Mouse (Mus musculus) midbrain, postnatal 0 days (tissue): Measurements from ENCODE around the gene Ntrk3. TPM values are rescaled to one million over a fixed set of nuclear protein-coding genes. Genes with fewer than 3 reads are reported as not detected.

Experiments
- ATAC-seq: fragments of 200-750 bp; cut with Nextera tagmentation; 2 replicates; pipeline ENCODE4 v1.8.0; 2017; ENCODE audit warnings: moderate number of reproducible peaks, mild to moderate bottlenecking, moderate TSS enrichment, moderate library complexity; ENCODE audit not compliant: low FRiP score
- DNase-seq: peaks from one replicate; pipeline ENCODE4 v3.0.0-alpha.2; 2015; ENCODE audit warnings: low spot score
- H3K27ac ChIP-seq: fragments of 300-500 bp; sonication (generic); 2 replicates; pipeline ENCODE4 v1.5.1; 2014; ENCODE audit warnings: low read depth, mild to moderate bottlenecking, low read length, mixed read lengths
- H3K27me3 ChIP-seq: fragments of 300-500 bp; sonication (generic); 2 replicates; pipeline ENCODE4 v1.6.1; 2014; ENCODE audit warnings: low read length, control low read depth, mixed read lengths; ENCODE audit not compliant: insufficient read depth
- H3K36me3 ChIP-seq: fragments of 300-500 bp; sonication (generic); 2 replicates; pipeline ENCODE4 v1.6.1; 2014; ENCODE audit warnings: low read length, control low read depth, mixed read lengths; ENCODE audit not compliant: insufficient read depth
- H3K4me1 ChIP-seq: fragments of 300-500 bp; sonication (generic); 2 replicates; pipeline ENCODE4 v1.6.1; 2014; ENCODE audit warnings: mild to moderate bottlenecking, control low read depth, antibody characterized with exemption, low read length, mixed read lengths; ENCODE audit not compliant: insufficient read depth
- H3K4me2 ChIP-seq: fragments of 300-500 bp; sonication (generic); 2 replicates; pipeline ENCODE4 v1.6.1; 2014; ENCODE audit warnings: low read depth, mild to moderate bottlenecking, low read length, mixed read lengths; ENCODE audit not compliant: poor library complexity, severe bottlenecking
- H3K4me3 ChIP-seq: fragments of 300-500 bp; sonication (generic); 2 replicates; pipeline ENCODE4 v1.5.1; 2014; ENCODE audit warnings: low read depth, mild to moderate bottlenecking, low read length, moderate library complexity
- H3K9ac ChIP-seq: fragments of 300-500 bp; sonication (generic); replicated peaks from 2 replicates; pipeline ENCODE4 v1.6.1; 2014; ENCODE audit warnings: mild to moderate bottlenecking, low read length, moderate library complexity, mixed read lengths; ENCODE audit not compliant: poor library complexity, severe bottlenecking
- H3K9me3 ChIP-seq: fragments of 300-500 bp; sonication (generic); 2 replicates; pipeline ENCODE4 v1.6.1; 2016; ENCODE audit warnings: low read length, control low read depth
- CTCF ChIP-seq: IDR thresholded peaks from 2 replicates; pipeline ENCODE4 v1.5.1; 2016; ENCODE audit warnings: antibody characterized with exemption, mild to moderate bottlenecking
- WGBS: fragments of 180-500 bp; shearing (Covaris S2); extraction: QIAGEN DNeasy Blood & Tissue Kit; methylation state at CpG from one replicate; pipeline ENCODE4 v1.1.7; 2014; 5-methylcytosine and 5-hydroxymethylcytosine counted together
- polyA plus RNA-seq: library from polyadenylated mRNA; unstranded; fragments of >200 nt; fragmentation: Nextera tagmentation; extraction: Ambion mirVana; gene quantifications from 2 replicates; pipeline ENCODE4 v1.2.1, GENCODE M21; 2015
- total RNA-seq: library from RNA; depleted of rRNA; stranded (reverse); fragments of >200 nt; gene quantifications from 2 replicates; pipeline ENCODE4 v1.2.3, GENCODE M21; 2014

Gene Ntrk3
- total and polyA plus RNA-seq, 2 experiments from 2014 or later, result 26.0 to 101 TPM

DNA sequence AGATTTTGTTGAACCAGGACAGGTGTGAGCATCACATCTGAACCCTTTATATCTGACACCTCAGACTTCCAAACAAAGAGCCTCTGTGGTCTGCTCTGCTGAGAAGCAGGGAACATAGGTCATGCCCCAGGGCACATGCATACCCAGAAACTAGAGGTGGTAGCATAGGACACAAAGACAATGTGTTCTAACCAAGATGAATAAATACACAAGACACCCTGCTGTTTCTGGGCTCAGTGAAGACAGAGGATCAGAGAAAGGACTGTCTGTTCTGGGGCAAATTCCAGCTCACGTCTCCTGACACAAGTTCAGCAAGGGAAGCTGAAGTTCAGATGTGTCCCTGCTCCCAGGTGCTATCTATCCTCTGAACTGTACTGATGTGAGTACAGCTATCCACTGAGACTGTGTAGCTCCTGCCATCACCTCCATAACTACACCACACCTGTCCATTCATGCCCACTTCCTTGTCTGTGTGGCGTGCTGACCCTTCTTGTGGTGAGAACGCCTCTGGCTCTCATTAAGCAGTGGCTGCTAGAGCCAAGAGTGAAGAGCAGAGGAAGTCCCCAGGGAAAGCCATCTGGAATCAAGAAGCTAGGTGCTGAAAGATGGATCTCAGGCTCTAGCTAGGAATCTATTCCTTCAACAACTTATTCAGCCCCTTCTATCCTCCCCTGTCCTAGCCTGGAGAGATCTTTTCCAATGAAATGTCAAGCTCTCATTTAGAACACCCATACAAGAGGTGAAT, 468.1 kb downstream of the Ntrk3 start:
- H3K4me2 ChIP-seq, result no peak overlapping the region
- no peak overlapping the region for H3K4me3 ChIP-seq
- no peaks in the 10 kb centered on the region; the same call in 1 of the 2 replicates for H3K4me1 ChIP-seq
- no peaks in the 10 kb centered on the region for H3K9me3 ChIP-seq
- WGBS, result 69% methylated on average over 3 of the region's 3 CpGs
- H3K9ac ChIP-seq, result no peak overlapping the region
- H3K27ac ChIP-seq, result no peak overlapping the region
- H3K27me3 ChIP-seq, result no peaks in the 10 kb centered on the region
- ATAC-seq, result no peak
- no peak for TF ChIP-seq CTCF
- no peaks in the 10 kb centered on the region for H3K36me3 ChIP-seq
- DNase-seq, result no peak

DNA sequence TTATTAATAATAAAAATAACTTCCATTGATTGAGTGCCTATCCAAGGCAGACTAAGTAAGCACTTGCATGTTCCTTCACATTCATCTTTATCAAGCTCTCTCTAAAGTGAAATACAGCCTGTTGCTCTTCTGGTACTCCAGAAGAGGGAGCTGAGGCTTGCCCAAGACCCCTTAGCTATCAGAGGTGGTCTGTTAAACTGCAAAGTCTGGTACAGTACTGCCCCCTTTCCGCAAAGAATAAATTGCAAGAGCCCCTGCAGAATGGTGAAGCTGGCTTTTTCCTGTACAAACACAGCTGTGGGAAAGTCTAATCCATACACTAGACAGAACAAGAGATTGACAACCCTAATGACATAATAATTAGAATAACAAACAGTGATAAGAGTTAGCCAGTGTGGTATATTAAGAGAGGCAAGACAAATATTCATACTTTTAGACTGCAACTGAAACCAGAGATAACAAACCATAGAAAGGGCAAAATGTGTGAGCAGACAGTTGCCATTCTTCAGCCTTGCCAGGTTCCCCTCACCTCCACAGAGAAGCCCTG, 470.3 kb downstream of the Ntrk3 start:
- DNase-seq (peak; percentile 83), ATAC-seq (no peak)
- no peaks in the 10 kb centered on the region for H3K27me3 ChIP-seq
- TF ChIP-seq CTCF, result peak; percentile 88
- no peak overlapping the region for H3K4me3 ChIP-seq
- H3K9ac ChIP-seq, result no peak overlapping the region
- WGBS, result 17% methylated on average over 1 of the region's 1 CpGs
- H3K9me3 ChIP-seq, result no peaks in the 10 kb centered on the region
- no peaks in the 10 kb centered on the region for H3K36me3 ChIP-seq
- no peak overlapping the region for H3K4me2 ChIP-seq
- H3K27ac ChIP-seq, result no peak overlapping the region
- no peaks in the 10 kb centered on the region; the same call in 1 of the 2 replicates for H3K4me1 ChIP-seq

DNA sequence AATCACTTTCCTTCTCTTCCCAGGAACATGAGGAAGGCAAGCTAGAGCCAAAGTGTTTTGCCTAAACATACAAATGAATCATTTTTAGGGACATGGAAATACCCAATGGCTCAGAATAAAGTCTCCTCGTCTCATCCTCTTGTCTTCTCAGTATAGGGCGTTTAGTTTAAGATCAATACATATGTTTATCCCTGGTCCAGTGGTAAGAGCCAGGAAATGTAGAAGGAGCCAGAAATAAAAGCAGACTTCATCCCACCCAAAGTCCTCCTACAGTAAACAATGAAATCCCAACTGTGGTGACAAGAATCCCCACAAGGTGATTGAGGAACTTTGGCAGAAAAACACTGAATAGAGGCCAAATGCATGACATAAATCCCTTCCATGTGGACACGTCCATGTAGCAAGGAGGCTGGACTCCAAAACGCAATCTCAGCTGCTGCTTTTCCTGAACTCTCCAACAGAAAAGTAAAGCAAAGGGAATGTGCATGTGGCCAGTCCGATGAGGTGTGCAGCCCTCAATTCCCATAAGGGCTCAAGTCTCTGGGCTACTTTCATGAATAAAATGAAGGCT, 473.3 kb downstream of the Ntrk3 start:
- no peaks in the 10 kb centered on the region; the same call in 1 of the 2 replicates for H3K4me1 ChIP-seq
- no peak overlapping the region for H3K4me2 ChIP-seq
- DNase-seq (no peak), ATAC-seq (no peak)
- 60% methylated on average over 5 of the region's 5 CpGs for WGBS
- H3K9me3 ChIP-seq, result no peaks in the 10 kb centered on the region
- H3K4me3 ChIP-seq, result no peak overlapping the region
- TF ChIP-seq CTCF, result no peak
- H3K9ac ChIP-seq, result no peak overlapping the region
- no peaks in the 10 kb centered on the region for H3K36me3 ChIP-seq
- no peak overlapping the region for H3K27ac ChIP-seq
- no peaks in the 10 kb centered on the region for H3K27me3 ChIP-seq

- no peaks in the 10 kb centered on the region; the same call in 1 of the 2 replicates for H3K4me1 ChIP-seq
- H3K27me3 ChIP-seq, result no peaks in the 10 kb centered on the region
- no peak overlapping the region for H3K4me3 ChIP-seq
- no peaks in the 10 kb centered on the region for H3K36me3 ChIP-seq
- H3K27ac ChIP-seq, result no peak overlapping the region
- no peak overlapping the region for H3K4me2 ChIP-seq
- no peak for TF ChIP-seq CTCF
- no peak for DNase-seq
- 73% methylated on average over 8 of the region's 8 CpGs for WGBS
- ATAC-seq, result no peak
- H3K9me3 ChIP-seq, result no peaks in the 10 kb centered on the region
- H3K9ac ChIP-seq, result no peak overlapping the region
These were observed 476.2 kb downstream of the Ntrk3 start for GRCm38 (mm10) chr7:78261420-78262125.

GRCm38 (mm10) chr7:78258151-78258550, 479.7 kb downstream of the Ntrk3 start:
- no peak overlapping the region for H3K4me2 ChIP-seq
- no peaks in the 10 kb centered on the region for H3K27me3 ChIP-seq
- ATAC-seq (no peak), DNase-seq (no peak)
- TF ChIP-seq CTCF, result no peak
- no peaks in the 10 kb centered on the region for H3K9me3 ChIP-seq
- no peaks in the 10 kb centered on the region for H3K4me1 ChIP-seq
- no peak overlapping the region for H3K27ac ChIP-seq
- no peaks in the 10 kb centered on the region for H3K36me3 ChIP-seq
- WGBS, result 47% methylated on average over 4 of the region's 4 CpGs
- no peak overlapping the region for H3K4me3 ChIP-seq
- no peak overlapping the region for H3K9ac ChIP-seq
